Mouse (Mus musculus): ENCODE results near the gene Gm2000. TPM values are rescaled to one million over a fixed set of nuclear protein-coding genes. Genes with fewer than 3 reads are reported as not detected.
"Not testable (repeated sequence)": the region's sequence is repeated elsewhere in the genome, so short reads cannot be mapped to it uniquely, and the experiment has no call there.

Gene Gm2000
- polyA plus RNA-seq, 1 experiment from 2014 or later = 776 TPM

DNA sequence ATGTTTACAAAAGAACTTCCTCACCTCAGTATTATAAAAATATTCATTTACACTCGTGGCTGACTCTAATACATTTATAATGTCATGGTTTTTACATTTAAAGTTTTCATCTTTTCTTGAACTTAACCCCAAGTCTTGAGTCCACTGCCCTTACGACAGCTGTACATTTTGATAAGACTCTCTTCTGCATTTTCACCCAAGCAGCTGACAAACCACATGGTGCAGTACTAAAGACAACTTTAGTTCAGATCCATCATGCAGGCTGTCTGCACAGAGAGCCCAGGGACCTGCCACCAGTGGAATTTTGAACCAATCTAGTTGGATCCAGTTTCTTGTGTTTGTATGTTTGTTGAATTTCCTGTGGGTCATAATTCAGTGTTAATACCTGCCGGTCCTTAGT is 21.0 kb downstream of the Gm2000 start:
- Histone ChIP-seq H3K4me2 (ENCODE audit: low read depth, low read length) (no peak overlapping the region), H3K4me3 (ENCODE audit: low read length) (no peak overlapping the region), H3K9ac (ENCODE audit: low read length) (no peak overlapping the region), H3K4me1 (replicated peaks; ENCODE audit: control insufficient read depth, insufficient read depth, low read length) (no peaks in the 10 kb centered on the region), H3K27ac (ENCODE audit: low read length) (no peak overlapping the region), H3K27me3 (ENCODE audit: control insufficient read depth, insufficient read depth, low read depth, low read length) (no peaks in the 10 kb centered on the region), H3K36me3 (ENCODE audit: control insufficient read depth, insufficient read depth, low read length) (no peaks in the 10 kb centered on the region), H3K9me3 (ENCODE audit: control insufficient read depth, low read length) (no peaks in the 10 kb centered on the region)
- 51% methylated on average over 3 of the region's 3 CpGs for WGBS
- no peak for ATAC-seq (ENCODE audit: low read depth)

DNA sequence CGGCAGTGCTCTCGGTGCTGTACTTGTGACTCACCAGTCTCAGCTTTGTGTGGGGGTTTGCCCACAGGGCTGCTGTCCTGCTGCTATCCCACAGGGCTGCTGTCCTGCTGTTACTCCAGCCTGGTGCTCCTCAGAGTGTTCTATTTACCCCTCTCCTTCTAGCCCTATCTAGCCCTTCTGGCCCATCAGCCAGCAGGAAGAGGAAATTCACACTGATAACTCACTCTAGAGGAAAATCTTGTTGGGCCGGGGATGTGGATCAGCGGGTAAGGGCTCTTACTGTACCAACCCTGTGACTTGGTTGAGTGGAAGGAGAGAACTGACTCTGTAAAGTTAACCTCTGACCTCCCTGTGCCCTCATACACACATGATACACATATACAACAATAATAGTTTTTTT is 27.3 kb downstream of the Gm2000 start:
- no peaks in the 10 kb centered on the region for H3K4me1 ChIP-seq (replicated peaks; ENCODE audit: control insufficient read depth, insufficient read depth, low read length)
- H3K27me3 ChIP-seq (ENCODE audit: control insufficient read depth, insufficient read depth, low read depth, low read length) = no peaks in the 10 kb centered on the region
- 57% methylated on average over 4 of the region's 4 CpGs for WGBS
- no peak for ATAC-seq (ENCODE audit: low read depth)
- H3K27ac ChIP-seq (ENCODE audit: low read length) = no peak overlapping the region
- no peaks in the 10 kb centered on the region for H3K9me3 ChIP-seq (ENCODE audit: control insufficient read depth, low read length)
- H3K36me3 ChIP-seq (ENCODE audit: control insufficient read depth, insufficient read depth, low read length) = no peaks in the 10 kb centered on the region
- no peak overlapping the region for H3K9ac ChIP-seq (ENCODE audit: low read length)
- no peak overlapping the region for H3K4me3 ChIP-seq (ENCODE audit: low read length)
- no peak overlapping the region for H3K4me2 ChIP-seq (ENCODE audit: low read depth, low read length)

DNA sequence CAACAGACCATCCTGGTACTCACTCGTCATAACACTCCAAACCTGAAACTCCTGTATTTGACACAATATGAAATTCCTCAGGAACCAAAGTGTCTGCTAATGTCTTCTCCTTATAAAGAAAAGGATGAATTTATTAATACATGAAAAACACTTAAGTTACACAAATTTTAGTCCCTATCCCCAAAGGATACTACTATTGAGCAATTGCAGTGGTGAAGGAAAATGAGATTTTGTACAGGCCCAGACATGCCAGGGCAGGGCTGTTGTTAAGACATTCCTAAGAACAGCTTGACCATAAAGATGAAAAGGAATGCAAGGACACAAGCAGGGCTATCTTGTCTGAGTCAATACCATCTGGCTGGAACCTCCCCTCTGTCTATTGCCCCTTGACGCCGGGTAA is 34.3 kb downstream of the Gm2000 start:
- H3K27ac ChIP-seq (ENCODE audit: low read length); H3K4me1 ChIP-seq (replicated peaks; ENCODE audit: control insufficient read depth, insufficient read depth, low read length); H3K4me3 ChIP-seq (ENCODE audit: low read length); H3K4me2 ChIP-seq (ENCODE audit: low read depth, low read length); ATAC-seq (ENCODE audit: low read depth); H3K36me3 ChIP-seq (ENCODE audit: control insufficient read depth, insufficient read depth, low read length); H3K9ac ChIP-seq (ENCODE audit: low read length); H3K9me3 ChIP-seq (ENCODE audit: control insufficient read depth, low read length); H3K27me3 ChIP-seq (ENCODE audit: control insufficient read depth, insufficient read depth, low read depth, low read length): not testable (repeated sequence)
- WGBS = 38% methylated on average over 3 of the region's 3 CpGs

DNA sequence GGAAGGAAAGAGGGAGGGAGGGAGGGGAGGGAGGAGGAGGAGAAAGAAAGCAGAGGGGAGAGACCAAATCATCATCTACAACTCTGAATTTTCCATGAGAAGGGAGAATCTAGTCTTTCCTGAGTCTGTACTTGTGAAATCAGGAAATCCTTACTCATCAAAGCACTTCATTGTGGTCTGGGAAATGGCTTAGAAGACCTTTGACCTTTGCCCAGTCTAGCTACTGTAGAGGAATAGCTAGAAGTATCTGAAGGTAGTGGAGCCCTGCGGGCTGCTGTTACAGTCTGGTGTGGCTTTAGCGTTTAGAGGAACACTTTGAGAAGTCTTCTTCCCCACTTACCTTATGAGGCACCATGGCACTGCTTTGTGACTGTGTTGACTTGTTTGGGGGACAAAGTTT is 36.7 kb downstream of the Gm2000 start:
- Histone ChIP-seq H3K27me3 (ENCODE audit: control insufficient read depth, insufficient read depth, low read depth, low read length) (no peaks in the 10 kb centered on the region), H3K36me3 (ENCODE audit: control insufficient read depth, insufficient read depth, low read length) (no peaks in the 10 kb centered on the region), H3K27ac (ENCODE audit: low read length) (no peak overlapping the region), H3K9ac (ENCODE audit: low read length) (no peak overlapping the region), H3K4me1 (replicated peaks; ENCODE audit: control insufficient read depth, insufficient read depth, low read length) (no peaks in the 10 kb centered on the region), H3K4me2 (ENCODE audit: low read depth, low read length) (no peak overlapping the region), H3K4me3 (ENCODE audit: low read length) (no peak overlapping the region), H3K9me3 (ENCODE audit: control insufficient read depth, low read length) (no peaks in the 10 kb centered on the region)
- ATAC-seq (ENCODE audit: low read depth) = no peak
- 40% methylated on average over 2 of the region's 2 CpGs for WGBS

DNA sequence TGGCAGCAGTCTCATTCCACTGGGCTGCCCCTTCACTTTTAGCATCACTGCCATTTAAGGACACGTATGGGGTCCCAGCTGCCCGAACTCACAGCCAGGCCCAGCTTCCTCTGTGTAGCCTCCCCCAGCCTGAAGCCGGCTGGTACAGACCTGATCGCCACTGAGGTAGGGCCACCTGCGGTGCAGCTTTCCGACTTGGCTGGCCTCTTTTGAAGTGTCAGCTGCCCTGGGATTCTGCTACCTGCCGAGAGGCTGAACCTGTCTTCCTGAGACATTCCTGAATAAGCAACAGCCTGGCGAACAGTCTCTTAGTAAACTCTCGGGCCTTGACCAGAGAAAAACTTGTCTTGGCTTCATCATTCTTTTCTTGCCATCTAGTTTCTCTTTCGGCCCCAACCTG is 37.4 kb downstream of the Gm2000 start:
- WGBS = 47% methylated on average over 10 of the region's 10 CpGs
- Histone ChIP-seq H3K27ac (ENCODE audit: low read length) (no peak overlapping the region), H3K9ac (ENCODE audit: low read length) (no peak overlapping the region), H3K36me3 (ENCODE audit: control insufficient read depth, insufficient read depth, low read length) (no peaks in the 10 kb centered on the region), H3K9me3 (ENCODE audit: control insufficient read depth, low read length) (no peaks in the 10 kb centered on the region), H3K4me2 (ENCODE audit: low read depth, low read length) (no peak overlapping the region), H3K4me1 (replicated peaks; ENCODE audit: control insufficient read depth, insufficient read depth, low read length) (0 out of 2 replicates have a peak, but pooled peaks cover 1% of the 10 kb centered on the region), H3K4me3 (ENCODE audit: low read length) (no peak overlapping the region), H3K27me3 (ENCODE audit: control insufficient read depth, insufficient read depth, low read depth, low read length) (no peaks in the 10 kb centered on the region)
- ATAC-seq (ENCODE audit: low read depth) = no peak

DNA sequence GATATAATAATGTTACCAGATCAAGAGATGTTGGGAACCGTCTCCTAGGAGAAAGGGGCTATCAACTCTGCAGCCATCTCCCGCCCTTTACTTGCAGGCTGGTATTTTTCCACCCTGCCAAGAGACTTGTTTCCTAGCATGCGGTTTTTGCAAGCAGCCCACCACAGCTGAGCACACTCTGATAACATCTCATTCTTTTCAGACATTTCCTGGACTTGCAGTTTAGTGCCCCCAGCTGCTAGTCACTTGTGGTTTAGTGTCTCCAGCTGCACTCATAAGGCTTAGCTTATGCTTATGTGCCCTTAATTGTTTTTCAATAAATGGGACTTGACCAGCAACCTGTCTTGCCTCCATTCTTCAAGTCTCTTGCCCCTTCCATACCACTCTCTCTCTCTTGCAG is 42.2 kb downstream of the Gm2000 start:
- no peak overlapping the region for H3K9ac ChIP-seq (ENCODE audit: low read length)
- no peak overlapping the region for H3K27ac ChIP-seq (ENCODE audit: low read length)
- no peaks in the 10 kb centered on the region for H3K9me3 ChIP-seq (ENCODE audit: control insufficient read depth, low read length)
- 31% methylated on average over 3 of the region's 3 CpGs for WGBS
- no peaks in the 10 kb centered on the region for H3K27me3 ChIP-seq (ENCODE audit: control insufficient read depth, insufficient read depth, low read depth, low read length)
- H3K4me1 ChIP-seq (replicated peaks; ENCODE audit: control insufficient read depth, insufficient read depth, low read length) = 0 out of 2 replicates have a peak, but pooled peaks cover 2% of the 10 kb centered on the region
- H3K36me3 ChIP-seq (ENCODE audit: control insufficient read depth, insufficient read depth, low read length) = no peaks in the 10 kb centered on the region
- peak; percentile 76 for ATAC-seq (ENCODE audit: low read depth)
- no peak overlapping the region for H3K4me2 ChIP-seq (ENCODE audit: low read depth, low read length)
- H3K4me3 ChIP-seq (ENCODE audit: low read length) = no peak overlapping the region

DNA sequence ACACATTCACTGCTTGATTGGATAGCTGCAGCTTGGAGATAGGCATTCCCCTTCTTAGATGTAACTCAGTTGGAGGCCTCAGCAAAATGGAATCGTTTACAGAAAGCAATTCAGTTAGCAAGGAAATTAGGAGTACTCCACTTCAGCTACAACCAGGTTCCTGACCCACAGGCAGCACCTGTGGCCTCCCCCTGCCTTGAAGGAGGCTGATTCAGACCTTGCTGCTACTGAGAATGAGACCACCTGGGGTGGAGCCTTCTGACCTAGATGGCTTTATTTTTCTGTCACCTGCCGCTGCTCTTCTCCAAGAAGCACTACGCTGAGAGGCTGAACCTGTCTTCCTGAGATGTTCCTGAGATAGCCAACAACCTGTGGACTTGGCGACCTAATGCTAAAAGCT is 42.7 kb downstream of the Gm2000 start:
- Histone ChIP-seq H3K4me1 (replicated peaks; ENCODE audit: control insufficient read depth, insufficient read depth, low read length) (0 out of 2 replicates have a peak, but pooled peaks cover 2% of the 10 kb centered on the region), H3K9me3 (ENCODE audit: control insufficient read depth, low read length) (no peaks in the 10 kb centered on the region), H3K27me3 (ENCODE audit: control insufficient read depth, insufficient read depth, low read depth, low read length) (no peaks in the 10 kb centered on the region), H3K36me3 (ENCODE audit: control insufficient read depth, insufficient read depth, low read length) (no peaks in the 10 kb centered on the region), H3K4me3 (ENCODE audit: low read length) (no peak overlapping the region), H3K9ac (ENCODE audit: low read length) (no peak overlapping the region), H3K27ac (ENCODE audit: low read length) (no peak overlapping the region), H3K4me2 (ENCODE audit: low read depth, low read length) (no peak overlapping the region)
- ATAC-seq (ENCODE audit: low read depth) = no peak
- WGBS = 50% methylated on average over 4 of the region's 4 CpGs

Other genes with a start within 250 kb of the Gm2000 start
- gene Fam163a, start 161.0 kb upstream of the Gm2000 start, polyA plus RNA-seq (2015; fragmentation: Nextera tagmentation; extraction: Ambion mirVana) = 0.41 and 0.54 TPM in 2 replicates
- 1.3 TPM in 2 replicates for gene Tdrd5, start 62.4 kb upstream of the Gm2000 start, polyA plus RNA-seq (2015; fragmentation: Nextera tagmentation; extraction: Ambion mirVana)
- 0.11 and 0.13 TPM in 2 replicates for gene Nphs2, start 55.3 kb upstream of the Gm2000 start, polyA plus RNA-seq (2015; fragmentation: Nextera tagmentation; extraction: Ambion mirVana)
- 0.15 and 0.41 TPM in 2 replicates for gene Axdnd1, start 55.1 kb downstream of the Gm2000 start, polyA plus RNA-seq (2015; fragmentation: Nextera tagmentation; extraction: Ambion mirVana)
- gene Soat1, start 108.3 kb downstream of the Gm2000 start, polyA plus RNA-seq (2015; fragmentation: Nextera tagmentation; extraction: Ambion mirVana) = 38.7 and 38.9 TPM in 2 replicates
- 0.34 and 0.69 TPM in 2 replicates for gene Gm10031, start 158.0 kb downstream of the Gm2000 start, polyA plus RNA-seq (2015; fragmentation: Nextera tagmentation; extraction: Ambion mirVana)
- gene Abl2, start 192.7 kb downstream of the Gm2000 start, polyA plus RNA-seq (2015; fragmentation: Nextera tagmentation; extraction: Ambion mirVana) = 3.5 and 4.2 TPM in 2 replicates

All from lung, embryonic 16.5 days (tissue).